Mouse (Mus musculus) telencephalon, adult 2 months (tissue): Measurements from ENCODE around the gene Flot1.

Source experiments
- DNase-seq: peaks from one replicate; pipeline ENCODE4 v3.0.0-alpha.2; 2011; ENCODE audit warnings: low read depth, low spot score

Gene Flot1

GRCm38 (mm10) chr17:35822964-35823937 is at the start of gene Flot1:
Flot1 (plus strand) TSS chr17:35823230.
- no peak for DNase-seq

GRCm38 (mm10) chr17:35776811-35777609 is 46.0 kb upstream of the Flot1 start:
- DNase-seq, result peak; percentile 85

- DNase-seq, result no peak
These were observed 44.1 kb upstream of the Flot1 start for GRCm38 (mm10) chr17:35778965-35779364.

GRCm38 (mm10) chr17:35779466-35780205 is 43.4 kb upstream of the Flot1 start:
- no peak for DNase-seq

DNA sequence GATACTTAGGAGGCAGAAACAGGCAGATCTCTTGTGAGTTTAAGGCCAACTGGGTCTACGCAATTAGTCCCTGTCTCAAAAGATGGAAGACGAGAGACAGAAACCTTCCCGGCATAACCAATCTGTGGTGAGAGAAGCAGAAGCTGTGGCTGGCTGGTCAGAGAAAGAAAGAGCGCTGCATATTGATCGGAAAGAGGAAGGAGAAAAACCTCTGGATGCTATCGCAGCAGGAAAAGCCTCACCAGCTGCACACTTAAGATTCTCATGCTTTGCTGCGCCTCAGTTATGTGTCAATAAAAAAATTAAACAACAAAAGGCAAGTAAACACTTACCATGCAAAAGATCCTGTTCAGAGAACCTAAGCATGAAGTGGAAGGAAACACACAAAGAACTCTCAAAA is 42.7 kb upstream of the Flot1 start:
- DNase-seq, result no peak

- DNase-seq, result no peak
These were observed 40.6 kb upstream of the Flot1 start for GRCm38 (mm10) chr17:35782398-35782797.

GRCm38 (mm10) chr17:35782924-35783323 is 40.1 kb upstream of the Flot1 start:
- no peak for DNase-seq

GRCm38 (mm10) chr17:35783944-35784343 is 39.1 kb upstream of the Flot1 start:
- peak; percentile 16 for DNase-seq

DNA sequence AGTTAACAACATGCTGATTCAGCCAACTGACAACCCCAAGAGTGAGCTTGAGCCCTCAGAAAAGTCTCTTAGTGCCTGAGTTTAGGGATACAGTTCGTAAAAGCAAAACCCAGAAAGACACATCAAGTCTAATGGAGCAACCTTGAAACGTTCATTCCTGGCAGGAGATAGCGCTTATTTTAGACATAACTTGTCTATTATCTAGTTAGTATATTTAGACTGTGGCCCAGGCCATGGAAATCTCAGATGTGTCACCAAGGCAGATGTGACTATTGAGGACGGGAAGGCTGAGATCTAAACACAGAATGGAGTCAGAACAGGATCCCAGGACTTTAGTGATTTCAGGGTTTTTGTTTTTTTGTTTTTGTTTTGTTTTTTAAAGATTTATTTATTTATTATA is 37.9 kb upstream of the Flot1 start:
- no peak for DNase-seq

GRCm38 (mm10) chr17:35787493-35787892 is 35.5 kb upstream of the Flot1 start:
- DNase-seq, result no peak

- no peak for DNase-seq
These were observed 35.0 kb upstream of the Flot1 start for GRCm38 (mm10) chr17:35788025-35788424.

DNA sequence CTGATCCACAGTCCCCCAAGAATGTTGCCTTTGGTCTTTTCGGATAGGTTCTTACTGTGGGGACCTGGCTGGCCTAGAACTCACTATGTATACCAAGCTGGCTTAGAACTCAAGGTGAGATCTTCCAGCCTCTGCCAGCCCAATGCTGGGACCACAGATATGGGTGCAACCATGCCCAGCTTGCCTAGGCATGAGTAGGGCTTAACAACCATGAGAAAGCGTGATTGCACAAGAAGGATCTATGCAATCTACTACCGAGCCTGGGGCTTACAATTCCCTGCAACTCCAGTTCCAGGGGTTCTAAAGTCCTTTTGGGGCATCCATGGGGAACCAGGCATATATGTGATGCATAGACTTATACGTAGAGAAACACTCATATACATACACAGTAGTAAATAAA is 32.1 kb upstream of the Flot1 start:
- DNase-seq, result no peak

DNA sequence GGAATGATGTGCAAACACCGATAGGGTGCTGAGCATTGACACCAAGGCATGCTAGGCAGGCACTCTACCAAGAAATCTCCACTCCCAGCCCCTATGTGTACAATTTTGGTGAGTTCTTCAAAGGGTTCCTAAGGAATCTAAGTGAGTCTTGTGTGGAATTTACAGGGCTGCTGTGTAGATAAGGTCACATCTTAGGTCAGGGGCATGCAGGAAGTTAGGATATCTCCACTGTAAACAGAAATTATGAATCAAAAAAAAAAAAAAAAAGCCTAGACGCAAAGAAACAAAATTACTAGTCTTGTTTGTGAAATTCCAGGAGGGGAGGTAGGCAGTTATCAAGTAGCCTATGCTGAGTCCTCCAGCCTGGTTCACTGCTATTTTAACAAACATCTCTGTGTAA is 30.2 kb upstream of the Flot1 start:
- DNase-seq, result no peak

DNA sequence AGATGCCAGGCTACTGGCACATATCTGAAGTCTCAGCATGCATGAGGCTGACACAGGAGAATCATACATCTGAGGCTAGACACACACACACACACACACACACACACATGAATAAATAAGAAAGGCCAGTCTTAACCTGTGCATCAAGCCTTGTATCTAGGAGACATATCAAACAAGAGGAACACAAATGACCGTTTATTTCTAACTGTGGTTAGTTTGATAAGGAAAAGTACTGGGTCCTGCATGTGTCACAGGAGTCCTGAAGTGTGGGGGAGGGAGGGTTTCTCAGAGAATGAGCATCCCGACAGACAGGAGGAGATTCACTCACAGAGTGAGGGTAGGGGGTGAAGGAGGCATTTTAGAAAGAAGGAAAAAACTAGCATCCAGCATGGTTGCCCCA is 27.9 kb upstream of the Flot1 start:
- no peak for DNase-seq

GRCm38 (mm10) chr17:35795656-35796055 is 27.4 kb upstream of the Flot1 start:
- DNase-seq, result no peak

GRCm38 (mm10) chr17:35796835-35797234 is 26.2 kb upstream of the Flot1 start:
- DNase-seq, result no peak

DNA sequence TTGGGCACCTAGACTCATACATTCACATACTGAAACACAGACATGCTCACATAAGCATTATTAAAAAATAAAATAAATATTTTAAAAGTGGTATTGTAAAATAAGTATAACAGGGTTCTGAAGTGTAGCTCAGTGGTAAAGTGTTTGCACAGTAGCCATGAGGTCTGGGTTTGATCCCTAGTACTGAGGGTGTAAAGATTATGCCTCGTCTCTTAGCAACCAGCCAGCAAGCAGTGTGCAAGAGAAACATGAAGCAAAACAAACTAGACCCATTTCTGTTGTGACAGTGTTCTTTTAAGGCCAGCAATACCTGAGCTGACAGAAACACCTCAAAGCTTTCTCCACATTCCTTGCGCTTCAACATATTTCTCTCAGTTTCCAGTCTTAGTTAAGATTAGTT is 22.1 kb upstream of the Flot1 start:
- no peak for DNase-seq

DNA sequence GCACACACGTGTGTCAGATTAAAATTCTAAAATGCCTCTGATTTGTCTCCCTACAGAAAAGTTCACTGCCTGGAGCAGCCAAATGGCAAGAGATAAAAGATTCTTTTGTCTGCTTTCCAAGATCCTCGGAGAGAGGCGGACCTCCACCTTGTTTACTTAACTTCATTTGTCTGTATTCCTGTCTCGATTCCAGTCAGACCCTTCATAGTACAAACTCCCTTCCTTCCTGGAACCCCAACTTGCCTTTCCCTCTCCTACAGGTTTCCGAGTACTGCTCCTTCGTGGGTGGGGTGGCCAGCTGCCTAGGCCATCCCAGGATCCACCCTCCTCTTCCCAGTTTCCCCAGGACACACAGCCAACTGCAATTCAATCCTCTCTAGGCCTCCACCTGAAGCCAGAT is 20.0 kb upstream of the Flot1 start:
- DNase-seq, result no peak

DNA sequence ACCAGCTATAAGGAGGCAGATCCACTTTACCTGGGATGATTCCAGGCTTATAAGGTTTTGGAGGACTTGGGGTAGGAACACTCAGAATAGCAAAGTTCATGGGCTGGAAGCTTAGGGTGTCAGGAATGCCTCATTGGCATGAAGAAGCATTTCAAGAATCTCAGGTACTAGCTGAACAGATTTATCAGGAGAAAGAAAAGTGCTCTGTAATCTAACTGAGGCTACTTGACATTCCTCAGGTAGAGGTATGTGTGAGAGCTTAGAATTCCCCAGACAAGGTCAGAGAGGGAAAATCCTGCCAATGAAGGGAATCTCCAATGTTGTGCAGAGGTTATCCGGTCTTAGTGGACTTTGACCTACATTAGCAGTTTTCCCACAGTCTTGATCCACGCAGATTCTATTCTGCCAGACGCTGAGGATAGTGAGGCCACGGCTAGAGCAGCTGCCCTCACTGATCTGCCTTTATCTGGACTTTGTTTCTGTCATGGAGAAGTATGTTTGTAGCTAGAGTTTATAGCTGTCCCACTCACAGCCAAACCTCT is 19.1 kb upstream of the Flot1 start:
- DNase-seq, result no peak

GRCm38 (mm10) chr17:35808073-35808472 is 15.0 kb upstream of the Flot1 start:
- DNase-seq, result peak; percentile 31

DNA sequence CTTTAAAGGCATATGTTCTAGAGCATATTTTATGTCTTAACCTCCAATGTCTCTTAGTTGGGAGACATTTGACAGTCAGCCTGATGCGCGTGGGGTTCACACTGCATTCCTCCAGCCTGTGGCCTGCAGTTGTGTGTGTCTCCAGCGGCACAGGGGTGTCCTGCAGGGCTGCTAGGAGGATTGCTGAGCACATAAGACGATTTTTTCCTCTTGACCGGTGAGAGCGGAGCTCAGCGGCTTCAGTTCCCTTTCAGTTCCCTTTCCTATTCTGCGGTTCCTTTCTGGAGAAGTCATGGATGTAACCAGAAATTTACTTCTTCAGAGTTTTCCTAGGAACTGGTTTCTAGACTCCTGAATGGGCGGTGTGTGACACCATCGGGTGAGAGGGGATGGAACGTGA is 13.6 kb upstream of the Flot1 start:
- no peak for DNase-seq
